26 mouse cellular contexts compared by ENCODE assay signal in genomic region chr1:52175321-52175720, GRCm38 (mm10).
"Had no signal": no experiment of that assay in that cellular context is flagged by ENCODE, and none has a peak within 500 bp of the region (broad histone marks: within the 10 kb centered on the region; RNA-seq: fewer than 3 reads in every experiment).

No protein-coding gene starts in this region.

- H3K9ac ChIP-seq: heart, embryonic 13.5 days; heart, embryonic 15.5 days; hindbrain, embryonic 12.5 days; hindbrain, embryonic 14.5 days; intestine, embryonic 15.5 days; limb, embryonic 13.5 days; limb, embryonic 15.5 days; liver, embryonic 12.5 days; liver, embryonic 14.5 days had no signal

- H3K4me1 ChIP-seq: hindbrain, embryonic 10.5 days; hindbrain, embryonic 12.5 days had no signal

- H3K36me3 ChIP-seq: heart, embryonic 10.5 days; heart, embryonic 15.5 days; hindbrain, embryonic 10.5 days; hindbrain, embryonic 12.5 days; intestine, embryonic 15.5 days; limb, embryonic 13.5 days; limb, embryonic 15.5 days had no signal

- H3K9me3 ChIP-seq: heart, embryonic 10.5 days; heart, embryonic 13.5 days; heart, embryonic 15.5 days; hindbrain, embryonic 10.5 days; hindbrain, embryonic 12.5 days; intestine, embryonic 15.5 days; limb, embryonic 13.5 days; limb, embryonic 15.5 days; liver, embryonic 12.5 days had no signal

- H3K4me3 ChIP-seq: heart, embryonic 10.5 days; heart, embryonic 13.5 days; heart, embryonic 15.5 days; hindbrain, embryonic 10.5 days; hindbrain, embryonic 12.5 days; intestine, embryonic 15.5 days; limb, embryonic 13.5 days; limb, embryonic 15.5 days; liver, embryonic 12.5 days had no signal

- DNase-seq: gastrocnemius, postnatal 10 days; gastrocnemius, postnatal 25 days; heart, postnatal 4 days; kidney, adult 18-20 months; kidney, adult 8-10 months; kidney, postnatal 14 days; kidney, postnatal 36 days; layer of hippocampus, adult 9-11 months; layer of hippocampus, postnatal 36 days; left cerebral cortex, postnatal 4 days; lung, adult 18-20 months had no signal

- ATAC-seq: hindbrain, embryonic 16.5 days; inflammation-experienced regulatory T-cells, adult 6 months; intestine, postnatal 0 days; liver, embryonic 12.5 days had no signal

- H3K4me2 ChIP-seq: heart, embryonic 13.5 days; heart, embryonic 15.5 days; hindbrain, embryonic 12.5 days; hindbrain, embryonic 14.5 days; intestine, embryonic 15.5 days; limb, embryonic 13.5 days; limb, embryonic 15.5 days; liver, embryonic 12.5 days had no signal

- H3K27ac ChIP-seq: heart, embryonic 10.5 days; heart, embryonic 13.5 days; heart, embryonic 15.5 days; hindbrain, embryonic 10.5 days; hindbrain, embryonic 12.5 days; hindbrain, embryonic 14.5 days; intestine, embryonic 15.5 days; kidney, postnatal 0 days; limb, embryonic 13.5 days; limb, embryonic 15.5 days; liver, embryonic 12.5 days; liver, embryonic 14.5 days had no signal

- H3K27me3 ChIP-seq: heart, embryonic 13.5 days; heart, embryonic 15.5 days; hindbrain, embryonic 12.5 days; intestine, embryonic 15.5 days; limb, embryonic 13.5 days; limb, embryonic 15.5 days; liver, embryonic 12.5 days had no signal
